Mouse (Mus musculus) cortical plate, adult 2 months (tissue): ENCODE data around the gene Ptprg.

ENCODE experiments used
- CTCF ChIP-seq: fragments of 200-500 bp; IDR thresholded peaks from 2 replicates; pipeline ENCODE4 v1.5.1; 2011; ENCODE audit warnings: mild to moderate bottlenecking, control low read depth, low read length; ENCODE audit not compliant: insufficient read depth; ENCODE audit errors: extremely low read depth
- POLR2A ChIP-seq: fragments of 200-500 bp; IDR thresholded peaks from 2 replicates; pipeline ENCODE4 v1.6.1; 2011; ENCODE audit warnings: mild to moderate bottlenecking, low read length, control low read depth; ENCODE audit not compliant: insufficient read depth; ENCODE audit errors: extremely low read depth

GRCm38 (mm10) chr14:11941989-11942514 lies 388.7 kb downstream of the Ptprg start:
- TF ChIP-seq CTCF (no peak), POLR2A (no peak)
